Mouse (Mus musculus) heart, postnatal 4 days (tissue): ENCODE measurements at regions not wholly inside any gene's neighbourhood (a gene's known extent, or its start where the extent isn't known, plus 50 kb on each side); places are given as distances from the start of the nearest gene placed in this dataset.

Experiments
- DNase-seq: peaks from one replicate; pipeline ENCODE4 v3.0.0; 2021
- microRNA-seq, 2 experiments: library from miRNA; unstranded; fragments of <30 nt; microRNA quantifications; one replicate each; pipeline ENCODE4 v1.2.0; 2021 to 2022

DNA sequence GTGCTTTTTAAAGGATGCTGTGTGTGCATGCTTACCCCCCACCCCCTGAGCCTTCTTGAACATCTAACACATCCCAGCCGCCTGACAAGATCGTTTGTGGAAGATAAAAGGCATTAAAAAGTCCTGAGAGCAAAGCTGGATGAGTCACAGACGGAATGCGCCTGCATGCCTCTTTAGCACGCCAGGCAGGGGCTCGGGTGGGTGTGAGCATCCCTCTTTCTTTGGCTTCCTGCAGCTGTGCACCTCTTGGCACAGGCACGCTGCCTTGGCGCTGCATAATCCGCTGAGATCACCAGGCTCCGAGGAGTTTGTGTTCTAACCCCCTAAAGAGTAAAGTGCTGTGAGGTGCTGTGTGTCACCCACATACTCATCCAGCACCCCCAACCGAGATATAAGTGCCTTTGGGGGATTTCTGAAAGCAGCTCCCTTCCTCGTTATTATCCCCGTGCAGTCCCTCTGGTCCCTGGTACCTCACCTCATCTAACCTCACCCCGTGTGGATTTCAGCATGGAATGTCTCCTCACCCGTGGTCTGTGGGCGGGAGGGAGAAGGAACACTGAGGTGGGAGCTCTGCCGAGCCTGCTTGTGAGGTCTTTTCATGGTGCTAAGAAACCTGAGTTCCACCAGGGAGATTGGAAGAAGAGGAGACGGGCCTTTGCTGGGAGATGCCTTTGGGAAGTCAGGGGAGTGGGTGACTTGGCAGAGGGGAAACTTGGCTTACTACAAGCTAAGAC lies 117.8 kb upstream of the Topaz1 start:
- no peak for DNase-seq

DNA sequence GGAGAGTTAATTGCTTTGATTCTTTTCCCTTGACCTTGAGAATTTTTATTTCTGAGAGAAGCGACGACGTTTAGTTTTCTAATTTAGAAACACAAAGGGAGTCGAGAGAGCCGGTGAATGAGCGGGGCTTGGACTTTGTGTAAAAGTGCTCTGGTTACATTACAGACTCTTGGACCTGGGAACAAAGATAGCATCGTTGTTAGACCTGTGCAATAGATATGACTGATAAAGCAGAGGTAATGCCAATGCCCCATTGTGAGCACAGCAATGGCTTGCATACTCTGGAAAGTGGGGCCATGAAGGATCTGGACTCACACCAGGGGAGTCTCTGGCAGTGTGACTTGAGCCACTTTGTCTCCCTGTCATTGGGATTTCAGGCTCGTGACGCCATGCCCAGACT lies 115.4 kb upstream of the Topaz1 start:
- no peak for DNase-seq

DNA sequence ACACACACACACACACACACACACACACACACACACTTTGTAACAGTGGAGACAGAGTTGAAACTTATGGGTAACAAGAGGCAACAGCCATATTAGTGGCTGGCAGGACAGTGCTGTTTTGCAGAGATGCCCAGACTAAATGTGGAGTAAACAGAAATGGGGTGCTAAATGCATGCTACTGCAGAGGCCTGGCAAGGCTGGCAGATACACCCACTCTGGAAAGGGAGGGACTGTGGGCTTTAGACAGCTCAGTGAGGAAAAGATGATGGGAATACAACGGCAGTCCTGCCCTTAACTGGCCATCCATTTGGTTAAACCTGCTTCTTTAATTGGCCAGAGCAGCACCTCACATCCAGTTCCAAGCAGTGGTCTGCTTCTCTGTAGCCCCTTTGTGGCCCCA lies 113.7 kb upstream of the Topaz1 start:
- DNase-seq, result no peak

DNA sequence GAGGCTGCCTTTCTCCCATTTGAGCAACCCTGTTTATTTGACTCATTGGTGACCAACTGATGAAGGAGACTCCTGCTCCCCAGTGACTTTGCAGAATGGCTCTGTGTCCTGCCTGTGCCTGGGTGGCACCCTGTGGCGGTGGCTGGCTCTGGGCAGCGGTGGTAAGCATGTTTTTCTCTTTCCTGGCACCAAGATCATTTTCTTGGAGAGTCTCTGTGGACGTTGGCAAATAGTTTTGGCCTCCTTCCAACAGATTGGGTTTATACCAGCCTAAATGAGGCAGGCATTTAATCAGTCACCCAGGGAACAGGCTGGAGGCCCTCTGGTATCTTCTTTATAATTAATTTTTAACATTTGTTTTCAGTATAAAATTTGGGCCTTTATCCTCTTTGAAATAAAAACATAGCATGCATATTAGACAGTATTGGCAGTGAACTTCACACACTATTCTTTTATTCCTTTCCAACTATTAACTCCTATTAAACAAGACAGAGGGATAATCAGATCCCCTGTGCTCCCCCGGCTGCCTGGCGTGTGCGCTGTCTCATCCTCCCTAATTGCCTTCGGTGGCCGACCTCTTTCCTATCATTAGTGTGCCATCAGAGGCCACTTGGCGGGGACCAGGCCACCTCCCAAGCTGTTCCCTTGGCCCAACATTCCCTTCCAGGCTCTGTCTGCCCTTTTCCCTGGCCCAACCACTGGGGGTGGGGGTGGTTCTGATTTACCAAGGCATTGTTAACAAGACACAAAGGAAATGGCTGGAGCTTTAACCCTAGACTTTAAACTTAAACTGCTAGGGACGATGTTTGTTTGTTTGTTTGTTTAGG lies 111.8 kb upstream of the Topaz1 start:
- DNase-seq, result no peak

DNA sequence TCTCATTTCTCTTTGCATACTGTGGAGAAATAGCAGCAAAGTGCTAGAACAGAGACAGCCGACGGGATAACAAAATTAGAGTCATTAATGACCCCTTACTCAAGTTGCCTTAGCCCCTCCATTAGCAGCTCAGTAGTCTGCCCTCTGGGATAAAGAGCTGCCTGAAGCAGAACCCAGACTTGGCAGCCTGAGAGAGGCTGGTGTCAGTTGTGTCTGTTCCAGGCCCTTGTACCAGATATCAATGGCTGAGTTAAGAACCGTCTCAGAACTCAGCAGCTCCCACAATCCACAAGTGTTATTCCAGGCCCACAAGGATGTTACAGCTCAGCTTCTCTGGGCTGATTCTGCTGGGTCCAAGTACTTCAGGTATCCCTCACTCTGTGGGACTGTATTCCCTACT lies 109.6 kb upstream of the Topaz1 start:
- peak; percentile 19 for DNase-seq

DNA sequence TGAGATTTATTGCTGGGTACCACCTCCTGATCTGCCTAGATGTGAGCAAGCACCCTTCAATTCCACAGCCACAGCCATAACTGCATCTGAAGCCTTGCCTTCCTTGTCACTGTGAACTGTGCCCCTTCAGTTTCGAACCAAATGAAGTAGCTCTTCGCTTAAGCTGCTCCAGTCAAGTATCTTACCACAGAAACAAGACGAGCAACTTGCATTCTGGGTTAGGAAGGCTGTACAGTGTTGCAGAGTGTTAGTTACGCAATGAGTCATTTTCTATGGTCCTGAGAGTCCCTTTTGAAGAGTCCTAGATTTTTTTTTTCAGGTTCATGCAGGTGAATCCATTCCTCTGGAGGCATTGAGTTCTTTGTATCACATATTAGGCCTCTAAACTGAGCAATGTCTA lies 107.9 kb upstream of the Topaz1 start:
- no peak for DNase-seq

DNA sequence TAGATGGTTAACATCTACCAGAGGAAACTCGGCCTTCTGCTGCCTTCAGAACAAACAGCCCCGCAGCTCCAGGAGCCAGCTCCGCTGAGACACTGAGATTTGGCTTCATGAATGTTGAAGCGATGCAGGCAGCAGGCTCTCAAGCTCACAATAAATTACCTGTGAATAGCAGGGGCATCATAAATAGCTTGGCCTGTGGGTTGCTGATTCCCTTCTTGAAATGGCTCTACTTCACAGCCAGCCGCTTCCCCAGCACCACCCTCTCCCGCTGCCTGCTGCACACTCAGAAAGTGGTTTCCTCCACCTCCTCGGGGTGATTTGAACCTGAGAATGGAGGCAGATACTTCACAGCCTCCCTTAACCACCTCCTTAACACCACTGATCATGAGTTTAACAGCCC lies 104.2 kb upstream of the Topaz1 start:
- no peak for DNase-seq

DNA sequence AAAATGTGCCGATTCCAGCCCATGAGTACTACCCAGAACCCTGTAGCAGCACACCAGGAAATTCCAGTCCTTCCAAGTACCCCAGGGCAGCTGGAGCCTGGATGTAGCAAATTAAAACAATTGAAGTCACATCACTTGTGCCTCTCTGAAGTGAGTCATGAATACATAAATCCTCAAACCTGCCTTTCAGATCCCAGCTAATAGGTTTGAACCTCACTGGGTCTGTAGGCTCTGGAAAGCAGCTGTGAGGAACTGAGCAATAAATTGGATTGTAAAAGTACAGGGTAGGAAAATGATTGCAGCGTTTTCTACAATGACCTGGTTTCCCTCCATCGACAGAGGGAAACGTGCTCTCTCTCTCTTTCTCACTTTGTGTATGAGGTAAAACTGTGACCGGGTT lies 101.6 kb upstream of the Topaz1 start:
- DNase-seq, result no peak

DNA sequence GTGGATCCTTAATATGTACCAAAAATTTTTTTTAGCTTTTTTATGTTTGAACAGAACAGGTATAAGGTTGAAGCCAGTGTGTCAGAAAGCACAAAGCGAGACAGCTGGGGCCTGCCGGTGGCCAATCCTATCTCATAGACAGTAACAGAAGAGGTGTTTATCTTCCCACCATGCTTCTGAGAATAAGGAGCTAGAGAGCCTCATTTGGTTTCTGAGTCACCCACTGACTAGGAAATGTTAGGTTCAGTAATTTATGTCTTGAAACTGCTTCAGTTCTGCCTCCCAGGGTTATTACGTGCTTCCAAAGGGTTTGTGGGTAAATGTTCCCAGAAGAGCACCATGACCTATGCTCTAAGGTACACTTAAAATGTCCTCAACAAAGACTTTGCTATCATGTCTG lies 96.3 kb upstream of the Topaz1 start:
- DNase-seq, result no peak

DNA sequence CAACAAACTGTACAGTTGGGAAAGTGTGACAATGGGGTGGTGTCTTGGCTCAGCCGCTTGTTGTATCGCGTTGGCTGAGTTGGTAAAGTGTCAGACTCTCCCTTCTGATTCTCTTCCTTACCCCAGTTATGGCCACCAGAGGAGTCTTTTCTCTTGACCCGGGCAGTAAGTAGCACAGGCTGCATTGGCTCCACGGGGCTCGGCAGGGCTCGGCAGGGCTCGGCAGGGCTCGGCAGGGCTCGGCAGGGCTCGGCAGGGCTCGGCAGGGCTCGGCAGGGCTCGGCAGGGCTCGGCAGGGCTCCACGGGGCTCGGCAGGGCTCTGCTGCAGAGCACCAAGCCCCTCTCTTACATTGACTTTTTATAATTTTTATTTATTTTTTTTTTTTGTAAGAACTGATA lies 91.6 kb upstream of the Topaz1 start:
- peak; percentile 68 for DNase-seq

DNA sequence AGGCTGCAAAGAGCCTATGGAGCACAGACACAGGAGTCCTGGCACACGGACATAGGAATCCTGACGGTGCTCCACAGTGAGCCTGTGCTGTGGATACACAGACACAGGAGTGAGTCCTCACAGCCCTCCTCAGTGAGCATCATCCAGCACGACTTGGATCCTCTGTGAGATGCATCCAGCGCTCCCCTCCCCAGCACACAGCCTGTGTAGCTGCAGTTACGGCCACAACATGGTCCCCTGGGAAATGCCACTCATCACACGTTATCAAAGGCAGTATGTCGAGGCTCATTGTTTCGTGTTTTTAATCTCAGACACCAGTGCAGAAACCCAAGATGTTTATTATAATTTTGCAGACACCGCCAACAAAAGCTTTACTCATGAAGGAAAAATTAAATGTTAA lies 87.1 kb upstream of the Topaz1 start:
- DNase-seq, result no peak

DNA sequence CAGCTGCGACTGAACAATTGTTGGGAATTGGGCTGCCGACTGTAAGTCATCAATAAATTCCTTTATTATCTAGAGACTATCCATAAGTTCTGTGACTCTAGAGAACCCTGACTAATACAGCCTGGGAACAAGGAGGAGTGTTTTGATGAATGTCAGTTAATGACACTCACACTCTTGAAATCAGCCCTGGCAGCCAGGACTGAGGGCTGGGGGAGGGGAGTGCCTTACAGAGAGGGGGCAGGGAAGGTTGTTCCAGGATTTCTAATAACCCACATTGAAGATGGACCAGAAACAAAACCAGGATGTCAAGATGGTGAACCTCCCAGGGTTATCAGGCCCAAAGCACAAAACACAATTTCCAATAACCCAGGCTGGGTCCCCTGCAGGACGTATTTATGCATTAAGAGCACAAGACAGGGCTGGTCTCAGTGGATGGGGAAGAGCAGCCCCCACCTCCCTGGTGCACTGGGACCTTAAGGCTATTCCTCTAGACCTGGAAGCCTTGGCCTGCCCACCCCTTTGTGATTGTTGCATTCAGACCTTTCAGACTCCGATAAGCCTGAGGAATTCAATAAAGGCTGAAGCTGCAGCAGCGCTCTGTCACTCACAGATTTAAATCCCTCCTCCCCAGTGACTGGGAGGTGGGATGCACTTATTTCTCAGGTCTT lies 80.0 kb upstream of the Topaz1 start:
- DNase-seq, result no peak

DNA sequence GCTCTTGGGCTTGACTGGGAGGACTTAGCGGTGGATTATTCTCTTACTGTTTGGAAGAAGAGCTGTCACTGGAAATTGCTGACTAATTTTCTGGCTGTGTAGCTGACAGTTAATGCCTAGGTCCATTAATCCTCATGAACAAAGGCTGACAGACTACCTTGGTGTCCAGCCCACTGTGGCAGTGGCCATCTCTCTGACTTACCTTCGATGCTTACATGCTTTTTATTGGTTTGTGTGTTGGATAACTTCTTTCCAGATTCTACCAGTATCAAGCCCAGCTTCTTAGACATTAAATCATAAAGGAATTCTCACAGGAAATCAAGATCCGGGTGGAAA lies 79.5 kb upstream of the Topaz1 start:
- no peak for DNase-seq

DNA sequence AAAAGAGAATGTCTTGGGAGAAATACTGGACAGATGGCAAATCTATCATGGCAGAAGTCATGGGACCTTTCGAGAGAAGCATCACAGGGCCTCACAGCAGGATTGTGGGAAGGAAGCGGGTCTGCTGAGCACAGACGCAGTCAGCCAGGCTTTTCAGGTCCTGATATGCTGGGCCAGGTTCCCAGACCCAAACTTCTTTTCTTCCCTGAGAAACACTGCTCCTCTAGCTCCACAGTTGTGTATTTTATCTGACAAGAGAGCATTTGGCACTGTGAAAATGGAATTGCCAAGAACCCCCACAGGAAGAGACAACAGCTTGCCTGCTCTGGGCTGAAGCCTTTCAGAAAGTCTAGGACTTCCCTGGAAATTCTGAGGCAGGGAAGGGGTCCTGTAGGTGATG lies 73.4 kb upstream of the Topaz1 start:
- peak; percentile 10 for DNase-seq

DNA sequence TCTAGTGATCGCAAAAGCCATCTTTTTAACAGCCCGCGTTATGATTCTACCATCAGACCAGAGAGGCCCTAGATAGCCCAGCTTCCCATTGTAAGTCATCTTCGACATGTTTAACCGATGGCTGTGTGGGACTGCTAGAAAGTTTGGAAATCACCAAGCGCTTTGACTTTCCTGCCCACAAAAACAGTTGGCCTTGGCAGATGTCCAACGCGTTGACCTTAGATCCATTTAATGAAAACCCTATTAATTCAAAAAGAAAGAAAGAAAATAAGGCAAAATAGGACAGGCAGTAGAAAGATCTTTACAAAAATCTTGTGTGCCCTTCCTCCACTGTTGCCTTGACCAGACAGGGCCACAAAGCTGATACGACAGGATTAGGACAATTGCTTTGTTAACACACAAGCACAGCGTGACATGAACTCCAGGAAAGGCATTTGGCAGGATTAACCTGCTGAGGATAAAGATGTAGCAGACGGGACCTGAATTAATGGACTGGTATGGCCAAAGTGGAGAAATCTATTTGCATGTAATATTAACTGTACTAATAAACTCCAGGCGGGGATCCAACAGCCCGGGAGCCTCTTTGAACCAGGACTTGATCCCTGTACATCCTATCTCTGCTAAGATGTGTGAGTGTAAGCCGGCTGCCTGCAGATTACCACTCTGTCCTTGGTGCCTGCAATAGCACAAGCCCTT lies 69.0 kb upstream of the Topaz1 start:
- no peak for DNase-seq

DNA sequence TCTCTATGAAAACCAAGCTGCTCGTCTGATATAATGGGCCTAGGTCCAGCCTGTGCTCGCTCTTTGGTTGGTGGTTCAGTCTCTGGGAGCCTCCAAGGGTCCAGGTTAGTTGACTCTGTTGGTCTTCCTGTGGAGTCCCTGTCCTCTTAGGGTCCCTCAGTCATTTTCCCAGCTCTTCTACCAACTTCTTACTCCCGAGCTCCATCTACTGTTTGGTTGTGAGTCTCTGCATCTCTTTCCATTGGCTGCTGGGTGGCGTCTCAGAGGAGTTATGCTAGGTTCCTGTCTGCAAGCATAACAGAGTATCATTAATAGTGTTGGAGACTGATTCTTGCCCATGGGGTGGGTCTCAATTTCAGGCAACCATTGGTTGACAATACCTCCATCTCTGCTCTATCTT lies 60.0 kb upstream of the Topaz1 start:
- peak; percentile 44 for DNase-seq

DNA sequence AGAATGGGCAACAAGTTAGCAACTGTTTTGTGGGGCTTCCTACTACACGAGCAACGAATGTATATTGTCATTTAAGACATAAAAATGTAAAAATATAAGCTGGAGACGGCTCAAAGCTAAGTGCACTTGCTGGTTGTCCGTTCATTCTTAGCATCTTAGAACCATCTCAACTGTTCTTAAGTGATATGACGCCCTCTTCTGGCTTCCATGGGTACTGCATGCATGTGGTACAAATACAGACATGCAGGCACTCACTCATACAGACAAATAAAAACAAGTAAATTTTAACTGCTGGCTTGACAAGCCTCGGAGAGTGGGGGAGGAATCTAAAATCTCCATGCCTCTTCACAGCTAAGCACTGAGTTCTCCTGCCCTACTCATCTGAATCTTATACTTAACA lies 55.3 kb upstream of the Topaz1 start:
- DNase-seq, result peak; percentile 16

DNA sequence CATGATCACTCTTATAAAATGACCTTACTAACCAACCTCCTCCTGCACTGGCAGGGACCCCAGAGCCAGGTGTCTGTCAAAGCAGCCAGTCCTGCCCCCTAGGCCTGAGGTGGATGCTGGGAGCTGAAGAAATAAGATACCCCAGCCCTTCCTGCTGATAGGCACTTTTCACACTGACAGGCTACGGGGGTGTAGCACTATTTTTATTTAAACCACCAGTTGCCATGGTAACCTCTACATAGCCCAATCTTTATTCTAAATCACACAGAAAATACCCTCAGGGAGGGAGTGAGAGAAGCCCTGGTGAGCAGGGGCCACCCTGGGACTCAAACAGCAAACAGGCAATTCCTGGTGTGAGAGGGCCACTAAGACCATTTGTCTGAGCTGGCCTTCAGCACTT lies 51.4 kb upstream of the Topaz1 start:
- DNase-seq, result no peak

Small RNA genes lying in the stretch of these regions (microRNA-seq; reads per million reads assigned to microRNA genes)
- gene Mir138-1, result 82.4 to 115 reads per million in 2 experiments
